Mouse (Mus musculus) cortical plate, adult 2 months (tissue): Measurements from ENCODE around the gene Sgca. TPM values are rescaled to one million over a fixed set of nuclear protein-coding genes. Genes with fewer than 3 reads are reported as not detected.
A peak's percentile ranks its signal among the peaks of the same experiment; 100 is the strongest.

Experiments
- H3K27ac ChIP-seq: fragments of 200-500 bp; 2 replicates; pipeline ENCODE4 v1.5.1; 2012; ENCODE audit warnings: low read length, control low read depth, inconsistent platforms; ENCODE audit not compliant: insufficient read depth
- H3K4me1 ChIP-seq: fragments of 200-500 bp; 2 replicates; pipeline ENCODE4 v1.6.1; 2011; ENCODE audit warnings: low read length; ENCODE audit not compliant: control insufficient read depth, insufficient read depth
- H3K4me3 ChIP-seq: fragments of 200-500 bp; 2 replicates; pipeline ENCODE4 v1.5.1; 2011; ENCODE audit warnings: mild to moderate bottlenecking, low read length, control low read depth; ENCODE audit not compliant: insufficient read depth
- CTCF ChIP-seq: fragments of 200-500 bp; IDR thresholded peaks from 2 replicates; pipeline ENCODE4 v1.5.1; 2011; ENCODE audit warnings: mild to moderate bottlenecking, control low read depth, low read length; ENCODE audit not compliant: insufficient read depth; ENCODE audit errors: extremely low read depth
- POLR2A ChIP-seq: fragments of 200-500 bp; IDR thresholded peaks from 2 replicates; pipeline ENCODE4 v1.6.1; 2011; ENCODE audit warnings: mild to moderate bottlenecking, low read length, control low read depth; ENCODE audit not compliant: insufficient read depth; ENCODE audit errors: extremely low read depth
- polyA plus RNA-seq: library from polyadenylated mRNA; depleted of rRNA; stranded (reverse); fragments of >200 nt; gene quantifications from 2 replicates; pipeline ENCODE4 v1.2.3, GENCODE M21; 2012

The Sgca gene
- polyA plus RNA-seq, 1 experiment = 1.8 TPM

GRCm38 (mm10) chr11:95001584-95002347 is 25.6 kb upstream of the Sgca start:
- TF ChIP-seq CTCF (no peak), POLR2A (no peak)
- Histone ChIP-seq H3K4me1 (peaks cover 9% of the 10 kb centered on the region), H3K27ac (no peak overlapping the region), H3K4me3 (no peak overlapping the region)

GRCm38 (mm10) chr11:95001058-95001457 is 24.9 kb upstream of the Sgca start:
- Histone ChIP-seq H3K4me3 (no peak overlapping the region), H3K27ac (no peak overlapping the region), H3K4me1 (peaks cover 10% of the 10 kb centered on the region)
- TF ChIP-seq POLR2A (no peak), CTCF (peak; percentile 92)

GRCm38 (mm10) chr11:95000548-95000947 is 24.4 kb upstream of the Sgca start:
- Histone ChIP-seq H3K4me1 (peaks cover 10% of the 10 kb centered on the region), H3K4me3 (no peak overlapping the region), H3K27ac (0 out of 2 replicates have a peak overlapping the region, but pooled peaks have one; percentile 30)
- TF ChIP-seq CTCF (no peak), POLR2A (no peak)

- peaks cover 11% of the 10 kb centered on the region for H3K4me1 ChIP-seq
- H3K27ac ChIP-seq = 0 out of 2 replicates have a peak overlapping the region, but pooled peaks have one; percentile 30
- no peak for TF ChIP-seq CTCF
- no peak for TF ChIP-seq POLR2A
- no peak overlapping the region for H3K4me3 ChIP-seq
Observed at GRCm38 (mm10) chr11:95000128-95000527, 24.0 kb upstream of the Sgca start.

GRCm38 (mm10) chr11:94998041-94998531 is 22.0 kb upstream of the Sgca start:
- Histone ChIP-seq H3K27ac (peak overlapping the region; percentile 27), H3K4me1 (peaks cover 16% of the 10 kb centered on the region), H3K4me3 (no peak overlapping the region)
- TF ChIP-seq POLR2A (no peak), CTCF (no peak)

GRCm38 (mm10) chr11:94997596-94997995 is 21.5 kb upstream of the Sgca start:
- H3K27ac ChIP-seq = peak overlapping the region; percentile 27

GRCm38 (mm10) chr11:94996984-94997383 is 20.9 kb upstream of the Sgca start:
- Histone ChIP-seq H3K27ac (no peak overlapping the region), H3K4me3 (no peak overlapping the region), H3K4me1 (peaks cover 16% of the 10 kb centered on the region)
- TF ChIP-seq CTCF (no peak), POLR2A (no peak)

More at GRCm38 (mm10) chr11:94997596-94997995, 21.5 kb upstream of the Sgca start:
- Histone ChIP-seq H3K4me3 (no peak overlapping the region), H3K4me1 (peaks cover 16% of the 10 kb centered on the region)
- TF ChIP-seq POLR2A (no peak), CTCF (no peak)

- TF ChIP-seq CTCF = no peak
- no peak for TF ChIP-seq POLR2A
- no peak overlapping the region for H3K27ac ChIP-seq
- H3K4me1 ChIP-seq = peaks cover 16% of the 10 kb centered on the region
- peak overlapping the region; percentile 5; the same call in 1 of the 2 replicates for H3K4me3 ChIP-seq
Observed at GRCm38 (mm10) chr11:94996101-94996500, 20.0 kb upstream of the Sgca start.

GRCm38 (mm10) chr11:94994947-94995772 is 19.0 kb upstream of the Sgca start:
- no peak for TF ChIP-seq CTCF
- no peak for TF ChIP-seq POLR2A
- no peak overlapping the region for H3K27ac ChIP-seq
- H3K4me3 ChIP-seq = peak overlapping the region; percentile 49
- peaks cover 16% of the 10 kb centered on the region for H3K4me1 ChIP-seq
